Mouse (Mus musculus) cerebellum, adult 2 months (tissue): ENCODE measurements around the gene Hsd17b7.

ENCODE experiments used
- CTCF ChIP-seq: fragments of 200-500 bp; IDR thresholded peaks from 2 replicates; pipeline ENCODE4 v1.5.1; 2011; ENCODE audit warnings: low read depth, mild to moderate bottlenecking, control low read depth, low read length, moderate library complexity, borderline replicate concordance; ENCODE audit not compliant: insufficient read depth
- POLR2A ChIP-seq: fragments of 200-500 bp; IDR thresholded peaks from 2 replicates; pipeline ENCODE4 v1.6.1; 2011; ENCODE audit warnings: low read length, control low read depth, borderline replicate concordance; ENCODE audit not compliant: insufficient read depth

DNA sequence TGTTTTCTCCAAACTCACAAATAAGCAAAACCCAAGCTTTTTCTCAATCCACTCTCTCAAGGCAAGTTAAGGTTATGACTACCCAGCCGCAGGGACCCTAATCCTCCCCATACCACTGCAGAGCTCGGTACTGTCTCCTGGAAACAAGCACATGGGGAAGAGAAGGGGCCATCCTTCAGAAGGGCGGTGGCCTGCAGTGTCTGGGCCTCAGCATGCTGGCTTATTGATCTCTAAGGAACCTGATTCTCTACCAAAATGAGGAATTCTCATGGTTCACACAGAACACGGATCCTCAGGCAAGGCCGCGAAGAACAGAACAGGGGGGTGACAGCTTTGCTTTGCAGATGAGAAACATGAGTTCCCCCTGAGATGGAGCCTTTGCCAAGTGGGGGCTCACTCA is 17.5 kb downstream of the Hsd17b7 start:
- no peak for TF ChIP-seq CTCF
- TF ChIP-seq POLR2A = no peak
